Mouse (Mus musculus) cerebellum, adult 2 months (tissue): ENCODE measurements around the gene Gm7073.

Experiments used
- CTCF ChIP-seq: fragments of 200-500 bp; IDR thresholded peaks from 2 replicates; pipeline ENCODE4 v1.5.1; 2011; ENCODE audit warnings: low read depth, mild to moderate bottlenecking, control low read depth, low read length, moderate library complexity, borderline replicate concordance; ENCODE audit not compliant: insufficient read depth
- POLR2A ChIP-seq: fragments of 200-500 bp; IDR thresholded peaks from 2 replicates; pipeline ENCODE4 v1.6.1; 2011; ENCODE audit warnings: low read length, control low read depth, borderline replicate concordance; ENCODE audit not compliant: insufficient read depth

- TF ChIP-seq CTCF, result no peak
- no peak for TF ChIP-seq POLR2A
These were observed 16.2 kb upstream of the Gm7073 start for GRCm38 (mm10) chrX:60555242-60555641.
